Mouse (Mus musculus): ENCODE results near the gene AI413582. TPM values are rescaled to one million over a fixed set of nuclear protein-coding genes. Genes with fewer than 3 reads are reported as not detected.
A peak's percentile ranks its signal among the peaks of the same experiment; 100 is the strongest.

AI413582 gene
- total and polyA plus RNA-seq, 2 experiments from 2014 or later: 50.2 to 92.7 TPM

- DNase-seq (ENCODE audit: low spot score) (no peak), ATAC-seq (no peak)
- Histone ChIP-seq H3K4me2 (ENCODE audit: low read depth, low read length) (no peak overlapping the region), H3K9ac (replicated peaks; ENCODE audit: low read length) (no peak overlapping the region), H3K27me3 (ENCODE audit: insufficient read depth, low read length) (no peaks in the 10 kb centered on the region), H3K9me3 (ENCODE audit: low read length) (no peaks in the 10 kb centered on the region), H3K4me3 (ENCODE audit: low read length) (no peak overlapping the region), H3K4me1 (ENCODE audit: insufficient read depth, low read length) (no peaks in the 10 kb centered on the region), H3K36me3 (ENCODE audit: insufficient read depth, low read length) (peaks cover 34% of the 10 kb centered on the region; the same call in 1 of the 2 replicates), H3K27ac (no peak overlapping the region)
- 98% methylated on average over 7 of the region's 7 CpGs for WGBS
- no peak for TF ChIP-seq CTCF (IDR thresholded peaks at IDR 0.05; ENCODE audit: low read depth)
Measured at GRCm38 (mm10) chr17:27592565-27592910, 27.0 kb upstream of the AI413582 start.

GRCm38 (mm10) chr17:27591826-27592564 lies 26.4 kb upstream of the AI413582 start:
- no peaks in the 10 kb centered on the region for H3K4me1 ChIP-seq (ENCODE audit: insufficient read depth, low read length)
- DNase-seq (ENCODE audit: low spot score): no peak
- H3K9ac ChIP-seq (replicated peaks; ENCODE audit: low read length): no peak overlapping the region
- TF ChIP-seq CTCF (IDR thresholded peaks at IDR 0.05; ENCODE audit: low read depth): peak; percentile 46; the same call in 1 of the 2 replicates
- H3K27me3 ChIP-seq (ENCODE audit: insufficient read depth, low read length): no peaks in the 10 kb centered on the region
- 90% methylated on average over 12 of the region's 12 CpGs for WGBS
- no peak overlapping the region for H3K4me3 ChIP-seq (ENCODE audit: low read length)
- peaks cover 34% of the 10 kb centered on the region; the same call in 1 of the 2 replicates for H3K36me3 ChIP-seq (ENCODE audit: insufficient read depth, low read length)
- no peaks in the 10 kb centered on the region for H3K9me3 ChIP-seq (ENCODE audit: low read length)
- H3K27ac ChIP-seq: 0 out of 2 replicates have a peak overlapping the region, but pooled peaks have one; percentile 41
- no peak overlapping the region for H3K4me2 ChIP-seq (ENCODE audit: low read depth, low read length)
- no peak for ATAC-seq

GRCm38 (mm10) chr17:27588231-27588630 lies 22.7 kb upstream of the AI413582 start:
- Histone ChIP-seq H3K9me3 (ENCODE audit: low read length) (no peaks in the 10 kb centered on the region), H3K4me2 (ENCODE audit: low read depth, low read length) (no peak overlapping the region), H3K4me3 (ENCODE audit: low read length) (no peak overlapping the region), H3K9ac (replicated peaks; ENCODE audit: low read length) (no peak overlapping the region), H3K27ac (no peak overlapping the region), H3K36me3 (ENCODE audit: insufficient read depth, low read length) (peaks cover 16% of the 10 kb centered on the region; the same call in 1 of the 2 replicates), H3K4me1 (ENCODE audit: insufficient read depth, low read length) (no peaks in the 10 kb centered on the region), H3K27me3 (ENCODE audit: insufficient read depth, low read length) (no peaks in the 10 kb centered on the region)
- no peak for DNase-seq (ENCODE audit: low spot score)
- no peak for ATAC-seq
- TF ChIP-seq CTCF (IDR thresholded peaks at IDR 0.05; ENCODE audit: low read depth): no peak
- 73% methylated on average over 8 of the region's 8 CpGs for WGBS

GRCm38 (mm10) chr17:27587252-27587651 lies 21.7 kb upstream of the AI413582 start:
- no peaks in the 10 kb centered on the region for H3K9me3 ChIP-seq (ENCODE audit: low read length)
- H3K36me3 ChIP-seq (ENCODE audit: insufficient read depth, low read length): peaks cover 23% of the 10 kb centered on the region; the same call in 1 of the 2 replicates
- H3K4me3 ChIP-seq (ENCODE audit: low read length): no peak overlapping the region
- no peaks in the 10 kb centered on the region for H3K4me1 ChIP-seq (ENCODE audit: insufficient read depth, low read length)
- WGBS: 56% methylated on average over 12 of the region's 12 CpGs
- no peak for TF ChIP-seq CTCF (IDR thresholded peaks at IDR 0.05; ENCODE audit: low read depth)
- no peak overlapping the region for H3K9ac ChIP-seq (replicated peaks; ENCODE audit: low read length)
- no peaks in the 10 kb centered on the region for H3K27me3 ChIP-seq (ENCODE audit: insufficient read depth, low read length)
- peak; percentile 18 for DNase-seq (ENCODE audit: low spot score)
- no peak for ATAC-seq
- no peak overlapping the region for H3K4me2 ChIP-seq (ENCODE audit: low read depth, low read length)
- peak overlapping the region; percentile 42; the same call in 1 of the 2 replicates for H3K27ac ChIP-seq

GRCm38 (mm10) chr17:27586661-27587060 lies 21.1 kb upstream of the AI413582 start:
- peak; percentile 1 for DNase-seq (ENCODE audit: low spot score)
- Histone ChIP-seq H3K9me3 (ENCODE audit: low read length) (no peaks in the 10 kb centered on the region), H3K4me1 (ENCODE audit: insufficient read depth, low read length) (no peaks in the 10 kb centered on the region), H3K27me3 (ENCODE audit: insufficient read depth, low read length) (no peaks in the 10 kb centered on the region), H3K36me3 (ENCODE audit: insufficient read depth, low read length) (peaks cover 27% of the 10 kb centered on the region; the same call in 1 of the 2 replicates), H3K4me2 (ENCODE audit: low read depth, low read length) (no peak overlapping the region), H3K4me3 (ENCODE audit: low read length) (no peak overlapping the region), H3K27ac (peak overlapping the region; percentile 42; the same call in 1 of the 2 replicates), H3K9ac (replicated peaks; ENCODE audit: low read length) (no peak overlapping the region)
- no peak for ATAC-seq
- no peak for TF ChIP-seq CTCF (IDR thresholded peaks at IDR 0.05; ENCODE audit: low read depth)
- 59% methylated on average over 9 of the region's 9 CpGs for WGBS

- no peak for ATAC-seq
- no peak overlapping the region for H3K9ac ChIP-seq (replicated peaks; ENCODE audit: low read length)
- 81% methylated on average over 13 of the region's 13 CpGs for WGBS
Measured at GRCm38 (mm10) chr17:27583185-27583894, 17.8 kb upstream of the AI413582 start.

More at GRCm38 (mm10) chr17:27583185-27583894, 17.8 kb upstream of the AI413582 start:
- no peak overlapping the region for H3K4me2 ChIP-seq (ENCODE audit: low read depth, low read length)
- DNase-seq (ENCODE audit: low spot score): no peak
- H3K27me3 ChIP-seq (ENCODE audit: insufficient read depth, low read length): no peaks in the 10 kb centered on the region
- no peaks in the 10 kb centered on the region for H3K4me1 ChIP-seq (ENCODE audit: insufficient read depth, low read length)
- no peak overlapping the region for H3K27ac ChIP-seq
- TF ChIP-seq CTCF (IDR thresholded peaks at IDR 0.05; ENCODE audit: low read depth): no peak
- no peak overlapping the region for H3K4me3 ChIP-seq (ENCODE audit: low read length)
- no peaks in the 10 kb centered on the region for H3K9me3 ChIP-seq (ENCODE audit: low read length)
- H3K36me3 ChIP-seq (ENCODE audit: insufficient read depth, low read length): peaks cover 27% of the 10 kb centered on the region; the same call in 1 of the 2 replicates

Data from hindbrain, postnatal 0 days (tissue).